Mouse (Mus musculus) liver, embryonic 15.5 days (tissue): ENCODE results near the gene Tigd3. TPM values are rescaled to one million over a fixed set of nuclear protein-coding genes. Genes with fewer than 3 reads are reported as not detected.
"Not testable (repeated sequence)": the region's sequence is repeated elsewhere in the genome, so short reads cannot be mapped to it uniquely, and the experiment has no call there.

ENCODE experiments used
- ATAC-seq: fragments of 200-750 bp; cut with Nextera tagmentation; 2 replicates; pipeline ENCODE4 v1.8.0; 2017; ENCODE audit warnings: moderate number of reproducible peaks, mild to moderate bottlenecking, moderate library complexity; ENCODE audit not compliant: insufficient read depth
- H3K27ac ChIP-seq: fragments of 300-500 bp; sonication (generic); replicated peaks from 2 replicates; pipeline ENCODE4 v1.5.1; 2015; ENCODE audit warnings: mild to moderate bottlenecking, inconsistent platforms
- H3K27me3 ChIP-seq: fragments of 300-500 bp; sonication (generic); 2 replicates; pipeline ENCODE4 v1.6.1; 2015; ENCODE audit warnings: mild to moderate bottlenecking, inconsistent platforms
- H3K36me3 ChIP-seq: fragments of 300-500 bp; sonication (generic); replicated peaks from 2 replicates; pipeline ENCODE4 v1.6.1; 2015; ENCODE audit warnings: moderate library complexity, mild to moderate bottlenecking, inconsistent platforms
- H3K4me1 ChIP-seq: fragments of 300-500 bp; sonication (generic); replicated peaks from 2 replicates; pipeline ENCODE4 v1.6.1; 2015; ENCODE audit warnings: inconsistent platforms
- H3K4me2 ChIP-seq: fragments of 300-500 bp; sonication (generic); 2 replicates; pipeline ENCODE4 v1.6.1; 2015; ENCODE audit warnings: moderate library complexity, mild to moderate bottlenecking, inconsistent platforms
- H3K4me3 ChIP-seq: fragments of 300-500 bp; sonication (generic); replicated peaks from 2 replicates; pipeline ENCODE4 v1.5.1; 2015; ENCODE audit warnings: mild to moderate bottlenecking, inconsistent platforms
- H3K9ac ChIP-seq: fragments of 300-500 bp; sonication (generic); 2 replicates; pipeline ENCODE4 v1.6.1; 2015; ENCODE audit warnings: moderate library complexity, mild to moderate bottlenecking, inconsistent platforms
- H3K9me3 ChIP-seq: fragments of 300-500 bp; sonication (generic); replicated peaks from 2 replicates; pipeline ENCODE4 v1.6.1; 2016; ENCODE audit warnings: inconsistent platforms
- WGBS: fragments of 180-500 bp; shearing (Covaris S2); methylation state at CpG from one replicate; pipeline ENCODE4 v1.1.7; 2015; ENCODE audit warnings: mixed read lengths; ENCODE audit not compliant: insufficient replicate concordance; 5-methylcytosine and 5-hydroxymethylcytosine counted together
- polyA plus RNA-seq: library from polyadenylated mRNA; unstranded; fragments of >200 nt; fragmentation: Nextera tagmentation; extraction: Ambion mirVana; gene quantifications from 2 replicates; pipeline ENCODE4 v1.2.1, GENCODE M21; 2015

Gene Tigd3
- polyA plus RNA-seq, 1 experiment from 2014 or later = 2.8 TPM

GRCm38 (mm10) chr19:5891521-5892258, 2.3 kb downstream of the Tigd3 start:
- no peak overlapping the region for H3K4me3 ChIP-seq
- no peak for ATAC-seq
- peaks cover 53% of the 10 kb centered on the region for H3K4me1 ChIP-seq
- peaks cover 20% of the 10 kb centered on the region for H3K27me3 ChIP-seq
- H3K9me3 ChIP-seq = no peaks in the 10 kb centered on the region
- H3K36me3 ChIP-seq = peaks cover 31% of the 10 kb centered on the region
- 88% methylated on average over 12 of the region's 12 CpGs for WGBS
- H3K4me2 ChIP-seq = no peak overlapping the region
- H3K27ac ChIP-seq = no peak overlapping the region
- no peak overlapping the region for H3K9ac ChIP-seq

- peaks cover 26% of the 10 kb centered on the region for H3K27me3 ChIP-seq
- H3K27ac ChIP-seq = no peak overlapping the region
- H3K9ac ChIP-seq = no peak overlapping the region
- H3K4me3 ChIP-seq = no peak overlapping the region
- H3K36me3 ChIP-seq = 0 out of 2 replicates have a peak, but pooled peaks cover 12% of the 10 kb centered on the region
- H3K9me3 ChIP-seq = no peaks in the 10 kb centered on the region
- no peak overlapping the region for H3K4me2 ChIP-seq
- ATAC-seq = no peak
- peaks cover 62% of the 10 kb centered on the region for H3K4me1 ChIP-seq
- 61% methylated on average over 4 of the region's 4 CpGs for WGBS
These were observed 4.7 kb downstream of the Tigd3 start for GRCm38 (mm10) chr19:5889211-5889610.

GRCm38 (mm10) chr19:5887234-5887815, 6.6 kb downstream of the Tigd3 start:
- no peak for ATAC-seq

GRCm38 (mm10) chr19:5885838-5886237, 8.1 kb downstream of the Tigd3 start:
- no peak for ATAC-seq
- Histone ChIP-seq H3K9ac (no peak overlapping the region), H3K4me2 (no peak overlapping the region), H3K9me3 (no peaks in the 10 kb centered on the region), H3K4me1 (peaks cover 60% of the 10 kb centered on the region), H3K27me3 (peaks cover 6% of the 10 kb centered on the region), H3K27ac (no peak overlapping the region), H3K4me3 (no peak overlapping the region), H3K36me3 (0 out of 2 replicates have a peak, but pooled peaks cover 5% of the 10 kb centered on the region)
- 60% methylated on average over 4 of the region's 4 CpGs for WGBS

More at GRCm38 (mm10) chr19:5887234-5887815, 6.6 kb downstream of the Tigd3 start:
- Histone ChIP-seq H3K4me3 (no peak overlapping the region), H3K27ac (0 out of 2 replicates have a peak overlapping the region, but pooled peaks have one; percentile 15), H3K9me3 (no peaks in the 10 kb centered on the region), H3K9ac (no peak overlapping the region), H3K36me3 (0 out of 2 replicates have a peak, but pooled peaks cover 13% of the 10 kb centered on the region), H3K4me1 (peaks cover 62% of the 10 kb centered on the region), H3K27me3 (peaks cover 15% of the 10 kb centered on the region), H3K4me2 (no peak overlapping the region)
- WGBS = 37% methylated on average over 3 of the region's 3 CpGs

- peak overlapping the region; percentile 34 for H3K4me2 ChIP-seq
- H3K9ac ChIP-seq = no peak overlapping the region
- peak overlapping the region; percentile 81 for H3K27ac ChIP-seq
- peaks cover 6% of the 10 kb centered on the region for H3K27me3 ChIP-seq
- peak; percentile 87 for ATAC-seq
- WGBS = 22% methylated on average over 1 of the region's 1 CpGs
- H3K4me3 ChIP-seq = no peak overlapping the region
- H3K36me3 ChIP-seq = 0 out of 2 replicates have a peak, but pooled peaks cover 5% of the 10 kb centered on the region
- no peaks in the 10 kb centered on the region for H3K9me3 ChIP-seq
- H3K4me1 ChIP-seq = peaks cover 71% of the 10 kb centered on the region
These were observed 10.0 kb downstream of the Tigd3 start for GRCm38 (mm10) chr19:5883935-5884334.

- ATAC-seq, H3K4me2 ChIP-seq, H3K9me3 ChIP-seq, H3K9ac ChIP-seq, H3K4me3 ChIP-seq, H3K27me3 ChIP-seq, H3K36me3 ChIP-seq: not testable (repeated sequence)
- 46% methylated on average over 5 of the region's 5 CpGs for WGBS
- Histone ChIP-seq H3K27ac (peak overlapping the region; percentile 41; the same call in 1 of the 2 replicates), H3K4me1 (peaks cover 83% of the 10 kb centered on the region)
These were observed 11.9 kb downstream of the Tigd3 start for GRCm38 (mm10) chr19:5882079-5882478.

- WGBS = 83% methylated on average over 6 of the region's 6 CpGs
- H3K4me1 ChIP-seq = peaks cover 81% of the 10 kb centered on the region
These were observed 12.8 kb downstream of the Tigd3 start for GRCm38 (mm10) chr19:5881155-5881554.

GRCm38 (mm10) chr19:5879735-5880134, 14.2 kb downstream of the Tigd3 start:
- no peaks in the 10 kb centered on the region; the same call in 1 of the 2 replicates for H3K27me3 ChIP-seq
- H3K27ac ChIP-seq = no peak overlapping the region
- no peak overlapping the region for H3K9ac ChIP-seq
- no peak for ATAC-seq
- 75% methylated on average over 7 of the region's 7 CpGs for WGBS
- H3K36me3 ChIP-seq = 0 out of 2 replicates have a peak, but pooled peaks cover 5% of the 10 kb centered on the region
- H3K9me3 ChIP-seq = no peaks in the 10 kb centered on the region
- H3K4me2 ChIP-seq = no peak overlapping the region
- peaks cover 84% of the 10 kb centered on the region for H3K4me1 ChIP-seq
- no peak overlapping the region for H3K4me3 ChIP-seq

More at GRCm38 (mm10) chr19:5881155-5881554, 12.8 kb downstream of the Tigd3 start:
- peaks cover 6% of the 10 kb centered on the region; the same call in 1 of the 2 replicates for H3K27me3 ChIP-seq
- H3K4me2 ChIP-seq = no peak overlapping the region
- H3K9me3 ChIP-seq = no peaks in the 10 kb centered on the region
- H3K9ac ChIP-seq = no peak overlapping the region
- no peak for ATAC-seq
- no peak overlapping the region for H3K27ac ChIP-seq
- no peak overlapping the region for H3K4me3 ChIP-seq
- H3K36me3 ChIP-seq = 0 out of 2 replicates have a peak, but pooled peaks cover 5% of the 10 kb centered on the region

GRCm38 (mm10) chr19:5878916-5879315, 15.0 kb downstream of the Tigd3 start:
- WGBS = 57% methylated on average over 3 of the region's 3 CpGs
- Histone ChIP-seq H3K4me1 (peaks cover 84% of the 10 kb centered on the region), H3K27ac (0 out of 2 replicates have a peak overlapping the region, but pooled peaks have one; percentile 74)

GRCm38 (mm10) chr19:5878362-5878722, 15.6 kb downstream of the Tigd3 start:
- 32% methylated on average over 7 of the region's 7 CpGs for WGBS
- Histone ChIP-seq H3K4me3 (peak overlapping the region; percentile 36), H3K4me2 (peak overlapping the region; percentile 48), H3K4me1 (peaks cover 84% of the 10 kb centered on the region), H3K36me3 (0 out of 2 replicates have a peak, but pooled peaks cover under 1% of the 10 kb centered on the region), H3K9me3 (no peaks in the 10 kb centered on the region), H3K27ac (peak overlapping the region; percentile 74), H3K27me3 (no peaks in the 10 kb centered on the region), H3K9ac (peak overlapping the region; percentile 43)
- peak; percentile 32 for ATAC-seq

More at GRCm38 (mm10) chr19:5878916-5879315, 15.0 kb downstream of the Tigd3 start:
- Histone ChIP-seq H3K4me2 (peak overlapping the region; percentile 48), H3K36me3 (0 out of 2 replicates have a peak, but pooled peaks cover 5% of the 10 kb centered on the region), H3K27me3 (no peaks in the 10 kb centered on the region; the same call in 1 of the 2 replicates), H3K4me3 (peak overlapping the region; percentile 36), H3K9me3 (no peaks in the 10 kb centered on the region), H3K9ac (no peak overlapping the region)
- no peak for ATAC-seq
